Mouse (Mus musculus): ENCODE data around the gene Nav1. TPM values are rescaled to one million over a fixed set of nuclear protein-coding genes. Genes with fewer than 3 reads are reported as not detected.

The Nav1 gene
- polyA plus RNA-seq, 1 experiment from 2014 or later, result 16.6 TPM

- H3K27ac ChIP-seq, result no peak overlapping the region
- H3K9me3 ChIP-seq (replicated peaks), result no peaks in the 10 kb centered on the region
- H3K4me2 ChIP-seq, result no peak overlapping the region
- ATAC-seq (replicated peaks; ENCODE audit: low FRiP score), result no peak
- H3K36me3 ChIP-seq, result no peaks in the 10 kb centered on the region
- no peak overlapping the region for H3K4me3 ChIP-seq (replicated peaks)
- peaks cover 34% of the 10 kb centered on the region for H3K4me1 ChIP-seq
- 93% methylated on average over 1 of the region's 1 CpGs for WGBS
- no peaks in the 10 kb centered on the region for H3K27me3 ChIP-seq
- H3K9ac ChIP-seq, result no peak overlapping the region
Observed at GRCm38 (mm10) chr1:135575393-135575792, 31.7 kb downstream of the Nav1 start.

GRCm38 (mm10) chr1:135574451-135575208 is 32.5 kb downstream of the Nav1 start:
- 75% methylated on average over 4 of the region's 4 CpGs for WGBS

GRCm38 (mm10) chr1:135572139-135572892 is 34.8 kb downstream of the Nav1 start:
- WGBS, result 43% methylated on average over 4 of the region's 4 CpGs
- Histone ChIP-seq H3K4me3 (replicated peaks) (no peak overlapping the region), H3K27me3 (no peaks in the 10 kb centered on the region), H3K9me3 (replicated peaks) (no peaks in the 10 kb centered on the region), H3K4me2 (no peak overlapping the region), H3K4me1 (peaks cover 12% of the 10 kb centered on the region), H3K27ac (no peak overlapping the region), H3K36me3 (peaks cover 3% of the 10 kb centered on the region; the same call in 1 of the 2 replicates), H3K9ac (no peak overlapping the region)
- ATAC-seq (replicated peaks; ENCODE audit: low FRiP score), result no peak

More at GRCm38 (mm10) chr1:135574451-135575208, 32.5 kb downstream of the Nav1 start:
- H3K4me2 ChIP-seq, result no peak overlapping the region
- H3K9ac ChIP-seq, result no peak overlapping the region
- H3K9me3 ChIP-seq (replicated peaks), result no peaks in the 10 kb centered on the region
- H3K4me1 ChIP-seq, result peaks cover 29% of the 10 kb centered on the region
- no peak for ATAC-seq (replicated peaks; ENCODE audit: low FRiP score)
- no peak overlapping the region for H3K27ac ChIP-seq
- no peaks in the 10 kb centered on the region for H3K27me3 ChIP-seq
- H3K36me3 ChIP-seq, result no peaks in the 10 kb centered on the region
- no peak overlapping the region for H3K4me3 ChIP-seq (replicated peaks)

GRCm38 (mm10) chr1:135568087-135568486 is 39.0 kb downstream of the Nav1 start:
- WGBS, result 66% methylated on average over 8 of the region's 8 CpGs
- ATAC-seq (replicated peaks; ENCODE audit: low FRiP score), result no peak

GRCm38 (mm10) chr1:135566611-135567010 is 40.5 kb downstream of the Nav1 start:
- Histone ChIP-seq H3K4me2 (no peak overlapping the region), H3K36me3 (peaks cover 7% of the 10 kb centered on the region; the same call in 1 of the 2 replicates), H3K27ac (no peak overlapping the region), H3K4me1 (peaks cover 58% of the 10 kb centered on the region), H3K9me3 (replicated peaks) (no peaks in the 10 kb centered on the region), H3K4me3 (replicated peaks) (no peak overlapping the region), H3K27me3 (no peaks in the 10 kb centered on the region), H3K9ac (no peak overlapping the region)
- ATAC-seq (replicated peaks; ENCODE audit: low FRiP score), result no peak
- 56% methylated on average over 7 of the region's 7 CpGs for WGBS

More at GRCm38 (mm10) chr1:135568087-135568486, 39.0 kb downstream of the Nav1 start:
- peaks cover 7% of the 10 kb centered on the region; the same call in 1 of the 2 replicates for H3K36me3 ChIP-seq
- H3K9me3 ChIP-seq (replicated peaks), result no peaks in the 10 kb centered on the region
- H3K27me3 ChIP-seq, result no peaks in the 10 kb centered on the region
- H3K4me2 ChIP-seq, result no peak overlapping the region
- H3K4me3 ChIP-seq (replicated peaks), result no peak overlapping the region
- no peak overlapping the region for H3K9ac ChIP-seq
- H3K4me1 ChIP-seq, result peaks cover 43% of the 10 kb centered on the region
- no peak overlapping the region for H3K27ac ChIP-seq

GRCm38 (mm10) chr1:135565775-135566174 is 41.3 kb downstream of the Nav1 start:
- Histone ChIP-seq H3K27me3 (no peaks in the 10 kb centered on the region), H3K4me1 (peaks cover 66% of the 10 kb centered on the region), H3K9ac (no peak overlapping the region), H3K4me3 (replicated peaks) (no peak overlapping the region), H3K27ac (0 out of 2 replicates have a peak overlapping the region, but pooled peaks have one; percentile 87), H3K36me3 (peaks cover 7% of the 10 kb centered on the region; the same call in 1 of the 2 replicates), H3K4me2 (no peak overlapping the region), H3K9me3 (replicated peaks) (no peaks in the 10 kb centered on the region)
- no peak for ATAC-seq (replicated peaks; ENCODE audit: low FRiP score)
- 78% methylated on average over 5 of the region's 5 CpGs for WGBS

GRCm38 (mm10) chr1:135564660-135565519 is 42.2 kb downstream of the Nav1 start:
- Histone ChIP-seq H3K4me1 (peaks cover 75% of the 10 kb centered on the region), H3K36me3 (peaks cover 7% of the 10 kb centered on the region; the same call in 1 of the 2 replicates), H3K4me2 (no peak overlapping the region), H3K9ac (no peak overlapping the region), H3K27me3 (no peaks in the 10 kb centered on the region), H3K27ac (peak overlapping the region; percentile 87), H3K4me3 (replicated peaks) (no peak overlapping the region), H3K9me3 (replicated peaks) (no peaks in the 10 kb centered on the region)
- ATAC-seq (replicated peaks; ENCODE audit: low FRiP score), result 0 out of 2 replicates have a peak, but pooled peaks have one; percentile 9
- WGBS, result 44% methylated on average over 10 of the region's 10 CpGs

- Histone ChIP-seq H3K4me2 (peak overlapping the region; percentile 35), H3K4me3 (replicated peaks) (no peak overlapping the region), H3K36me3 (peaks cover 7% of the 10 kb centered on the region; the same call in 1 of the 2 replicates), H3K27ac (peak overlapping the region; percentile 87), H3K9me3 (replicated peaks) (no peaks in the 10 kb centered on the region), H3K27me3 (no peaks in the 10 kb centered on the region), H3K9ac (no peak overlapping the region; the same call in 1 of the 2 replicates), H3K4me1 (peaks cover 73% of the 10 kb centered on the region)
- 15% methylated on average over 9 of the region's 9 CpGs for WGBS
- peak; percentile 68 for ATAC-seq (replicated peaks; ENCODE audit: low FRiP score)
Observed at GRCm38 (mm10) chr1:135563781-135564414, 43.2 kb downstream of the Nav1 start.

GRCm38 (mm10) chr1:135562982-135563650 is 44.0 kb downstream of the Nav1 start:
- WGBS, result 36% methylated on average over 8 of the region's 8 CpGs
- peaks cover 7% of the 10 kb centered on the region; the same call in 1 of the 2 replicates for H3K36me3 ChIP-seq
- H3K4me2 ChIP-seq, result peak overlapping the region; percentile 35; the same call in 1 of the 2 replicates
- no peaks in the 10 kb centered on the region for H3K27me3 ChIP-seq
- H3K9ac ChIP-seq, result no peak overlapping the region
- no peak; the same call in 1 of the 2 replicates for ATAC-seq (replicated peaks; ENCODE audit: low FRiP score)
- H3K27ac ChIP-seq, result peak overlapping the region; percentile 87
- H3K9me3 ChIP-seq (replicated peaks), result no peaks in the 10 kb centered on the region
- H3K4me3 ChIP-seq (replicated peaks), result no peak overlapping the region
- H3K4me1 ChIP-seq, result peaks cover 79% of the 10 kb centered on the region

- WGBS, result 5% methylated on average over 4 of the region's 4 CpGs
Observed at GRCm38 (mm10) chr1:135562115-135562514, 45.0 kb downstream of the Nav1 start.

More at GRCm38 (mm10) chr1:135562115-135562514, 45.0 kb downstream of the Nav1 start:
- Histone ChIP-seq H3K4me3 (replicated peaks) (no peak overlapping the region), H3K4me1 (peaks cover 80% of the 10 kb centered on the region), H3K9ac (no peak overlapping the region), H3K36me3 (0 out of 2 replicates have a peak, but pooled peaks cover 2% of the 10 kb centered on the region), H3K27ac (peak overlapping the region; percentile 87), H3K4me2 (no peak overlapping the region), H3K9me3 (replicated peaks) (no peaks in the 10 kb centered on the region), H3K27me3 (no peaks in the 10 kb centered on the region)
- peak; percentile 55 for ATAC-seq (replicated peaks; ENCODE audit: low FRiP score)
